Mouse (Mus musculus) lung, adult 2 months (tissue): Measurements from ENCODE around the gene Ankrd66.
"Not testable (repeated sequence)": the region's sequence is repeated elsewhere in the genome, so short reads cannot be mapped to it uniquely, and the experiment has no call there.

Source experiments
- CTCF ChIP-seq: fragments of 200-500 bp; IDR thresholded peaks from 2 replicates; pipeline ENCODE4 v1.5.1; 2011; ENCODE audit warnings: mild to moderate bottlenecking, low read length, control low read depth; ENCODE audit not compliant: insufficient read depth
- POLR2A ChIP-seq: fragments of 200-500 bp; IDR thresholded peaks from 2 replicates; pipeline ENCODE4 v1.6.1; 2011; ENCODE audit warnings: low read depth, mild to moderate bottlenecking, control low read depth, low read length, borderline replicate concordance; ENCODE audit errors: extremely low read depth

- TF ChIP-seq CTCF, POLR2A: not testable (repeated sequence)
Observed at GRCm38 (mm10) chr17:43490371-43490770, 53.1 kb downstream of the Ankrd66 start.
